Mouse (Mus musculus) neural tube, embryonic 11.5 days (tissue): ENCODE data around the gene 1700020A23Rik. TPM values are rescaled to one million over a fixed set of nuclear protein-coding genes. Genes with fewer than 3 reads are reported as not detected.
A peak's percentile ranks its signal among the peaks of the same experiment; 100 is the strongest.

ENCODE experiments used
- ATAC-seq: fragments of 200-750 bp; cut with Nextera tagmentation; 2 replicates; pipeline ENCODE4 v1.8.0; 2017; ENCODE audit warnings: moderate number of reproducible peaks, mild to moderate bottlenecking, moderate TSS enrichment, moderate library complexity; ENCODE audit not compliant: insufficient read depth, low FRiP score, low TSS enrichment
- DNase-seq: peaks from one replicate; pipeline ENCODE4 v3.0.0-alpha.2; 2015; ENCODE audit warnings: low spot score
- H3K27ac ChIP-seq: fragments of 300-500 bp; sonication (generic); 2 replicates; pipeline ENCODE4 v1.5.1; 2014; ENCODE audit warnings: low read depth, mild to moderate bottlenecking, low read length
- H3K27me3 ChIP-seq: fragments of 300-500 bp; sonication (generic); 2 replicates; pipeline ENCODE4 v1.6.1; 2014; ENCODE audit warnings: mild to moderate bottlenecking, low read length, mixed read lengths; ENCODE audit not compliant: control insufficient read depth, insufficient read depth
- H3K36me3 ChIP-seq: fragments of 300-500 bp; sonication (generic); 2 replicates; pipeline ENCODE4 v1.6.1; 2014; ENCODE audit warnings: mild to moderate bottlenecking, low read length, moderate library complexity, mixed read lengths; ENCODE audit not compliant: control insufficient read depth, insufficient read depth
- H3K4me1 ChIP-seq: fragments of 300-500 bp; sonication (generic); 2 replicates; pipeline ENCODE4 v1.6.1; 2014; ENCODE audit warnings: low read length, mixed read lengths; ENCODE audit not compliant: control insufficient read depth, insufficient read depth
- H3K4me2 ChIP-seq: fragments of 300-500 bp; sonication (generic); 2 replicates; pipeline ENCODE4 v1.6.1; 2014; ENCODE audit warnings: low read depth, mild to moderate bottlenecking, moderate library complexity
- H3K4me3 ChIP-seq: fragments of 300-500 bp; sonication (generic); 2 replicates; pipeline ENCODE4 v1.5.1; 2014; ENCODE audit warnings: low read depth, low read length
- H3K9ac ChIP-seq: fragments of 300-500 bp; sonication (generic); 2 replicates; pipeline ENCODE4 v1.6.1; 2014; ENCODE audit warnings: mild to moderate bottlenecking, low read length
- H3K9me3 ChIP-seq: fragments of 300-500 bp; sonication (generic); 2 replicates; pipeline ENCODE4 v1.6.1; 2016; ENCODE audit warnings: low read length; ENCODE audit not compliant: control insufficient read depth
- WGBS: fragments of 180-500 bp; shearing (Covaris S2); extraction: QIAGEN DNeasy Blood & Tissue Kit; methylation state at CpG from one replicate; pipeline ENCODE4 v1.1.7; 2014; 5-methylcytosine and 5-hydroxymethylcytosine counted together
- polyA plus RNA-seq: library from polyadenylated mRNA; unstranded; fragments of >200 nt; fragmentation: Nextera tagmentation; extraction: Ambion mirVana; gene quantifications from 2 replicates; pipeline ENCODE4 v1.2.1, GENCODE M21; 2014

Gene 1700020A23Rik
- polyA plus RNA-seq, 1 experiment from 2014 or later = not detected

- H3K4me3 ChIP-seq = no peak overlapping the region
- H3K9me3 ChIP-seq = no peaks in the 10 kb centered on the region
- H3K36me3 ChIP-seq = peaks cover 2% of the 10 kb centered on the region; the same call in 1 of the 2 replicates
- H3K27me3 ChIP-seq = no peaks in the 10 kb centered on the region
- ATAC-seq (no peak), DNase-seq (no peak)
- no peak overlapping the region for H3K9ac ChIP-seq
- H3K4me1 ChIP-seq = peaks cover 8% of the 10 kb centered on the region; the same call in 1 of the 2 replicates
- H3K4me2 ChIP-seq = no peak overlapping the region
- 95% methylated on average over 26 of the region's 26 CpGs for WGBS
- H3K27ac ChIP-seq = no peak overlapping the region
Measured at GRCm38 (mm10) chr2:130421781-130422620, 16.9 kb downstream of the 1700020A23Rik start.

DNA sequence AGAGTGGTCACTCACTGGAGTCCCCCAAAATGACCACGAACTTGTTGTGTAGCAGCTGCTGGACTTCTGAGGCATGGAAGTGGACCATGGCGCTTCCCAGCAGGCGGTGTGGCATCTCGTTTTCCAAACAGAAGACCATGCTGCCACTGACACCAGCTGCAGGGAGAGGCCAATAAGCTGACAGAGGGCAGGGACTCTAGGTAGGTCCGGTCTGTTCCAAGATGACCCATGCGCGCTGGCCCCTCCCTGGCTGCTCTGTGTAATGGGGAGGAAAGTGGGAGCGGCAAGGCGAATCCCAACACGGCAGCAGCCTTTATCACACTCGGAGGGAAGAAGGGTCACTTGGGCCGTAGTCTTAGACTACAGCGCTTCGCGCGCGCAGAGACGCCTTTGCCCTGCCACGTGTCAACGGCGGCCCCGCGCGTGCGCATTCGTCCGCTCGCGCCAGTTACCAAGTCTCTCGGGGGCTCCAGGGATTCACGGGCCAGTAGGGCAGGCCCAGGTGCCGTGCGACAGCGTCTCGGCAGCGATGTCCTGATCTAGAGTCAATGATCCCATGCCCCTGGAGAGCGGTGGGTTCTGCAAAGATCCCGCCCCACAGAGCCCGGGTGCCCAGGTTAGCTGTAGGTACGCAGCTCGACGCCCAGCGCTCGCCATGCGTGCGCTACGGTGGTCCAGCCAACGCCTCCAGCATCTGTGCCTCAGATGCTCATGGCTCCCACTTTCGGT lies 18.5 kb downstream of the 1700020A23Rik start:
- Histone ChIP-seq H3K4me2 (peak overlapping the region; percentile 55), H3K27ac (peak overlapping the region; percentile 66; the same call in 1 of the 2 replicates), H3K4me1 (peaks cover 8% of the 10 kb centered on the region; the same call in 1 of the 2 replicates), H3K9ac (peak overlapping the region; percentile 72), H3K9me3 (no peaks in the 10 kb centered on the region), H3K27me3 (no peaks in the 10 kb centered on the region), H3K36me3 (peaks cover 2% of the 10 kb centered on the region; the same call in 1 of the 2 replicates), H3K4me3 (peak overlapping the region; percentile 72)
- DNase-seq = peak; percentile 88
- 18% methylated on average over 49 of the region's 49 CpGs for WGBS
- peak; percentile 68 for ATAC-seq

DNA sequence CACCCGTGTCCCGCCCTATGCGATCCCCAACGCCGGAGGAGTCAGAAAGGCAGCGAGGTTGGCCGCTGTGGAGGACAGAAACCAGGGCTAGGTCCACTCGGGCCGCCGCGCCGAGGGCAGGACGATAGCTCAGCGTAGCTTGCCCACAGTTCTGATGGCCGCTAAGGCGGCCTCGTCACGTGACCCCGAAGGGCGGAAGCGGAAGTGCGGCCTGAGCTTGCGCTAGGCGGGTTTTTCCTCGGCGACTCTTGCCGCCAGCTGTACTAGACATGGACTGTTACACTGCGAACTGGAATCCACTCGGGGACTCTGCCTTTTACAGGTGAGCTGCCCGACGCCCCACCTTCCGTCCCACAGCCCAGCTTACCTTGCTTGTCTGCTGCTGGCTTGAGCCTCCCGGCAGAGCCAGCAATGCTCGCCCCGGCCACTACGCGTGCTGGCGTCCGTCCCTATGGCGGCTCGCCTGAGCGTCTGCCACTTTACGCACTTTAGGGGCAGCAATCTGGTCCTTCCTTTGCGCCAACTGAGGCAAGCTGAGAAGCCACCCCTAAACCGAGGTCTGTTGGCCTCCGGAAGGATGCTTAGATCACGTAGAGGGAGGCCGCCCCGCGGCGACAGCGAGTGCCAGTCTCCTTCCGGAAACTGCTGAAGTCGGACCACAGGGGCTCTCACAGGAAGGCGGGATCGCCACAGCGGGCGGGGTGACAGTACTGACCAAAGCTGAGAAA lies 19.2 kb downstream of the 1700020A23Rik start, which contains the start of the genes Vps16 and Pced1a:
TSS of gene Vps16 (plus strand) at position 214 of the 728 bp plus-strand sequence.
TSS of gene Pced1a (minus strand) at position 576 of the 728 bp plus-strand sequence.
- H3K9ac ChIP-seq = peak within 1 kb of the TSS; percentile 72
- H3K27me3 ChIP-seq = no peaks in the 10 kb centered on the region
- H3K9me3 ChIP-seq = no peaks in the 10 kb centered on the region
- peak within 1 kb of the TSS; percentile 55 for H3K4me2 ChIP-seq
- DNase-seq (peak; percentile 94), ATAC-seq (peak; percentile 94)
- H3K36me3 ChIP-seq = peaks cover 2% of the 10 kb centered on the region; the same call in 1 of the 2 replicates
- WGBS = under 1% methylated on average over 58 of the region's 58 CpGs
- H3K27ac ChIP-seq = peak within 1 kb of the TSS; percentile 66
- peaks cover 8% of the 10 kb centered on the region; the same call in 1 of the 2 replicates for H3K4me1 ChIP-seq
- peak within 1 kb of the TSS; percentile 72 for H3K4me3 ChIP-seq

- no peak for ATAC-seq
- 63% methylated on average over 5 of the region's 5 CpGs for whole genome bisulfite sequencing
Measured at GRCm38 (mm10) chr2:130425112-130425511, 20.1 kb downstream of the 1700020A23Rik start.

DNA sequence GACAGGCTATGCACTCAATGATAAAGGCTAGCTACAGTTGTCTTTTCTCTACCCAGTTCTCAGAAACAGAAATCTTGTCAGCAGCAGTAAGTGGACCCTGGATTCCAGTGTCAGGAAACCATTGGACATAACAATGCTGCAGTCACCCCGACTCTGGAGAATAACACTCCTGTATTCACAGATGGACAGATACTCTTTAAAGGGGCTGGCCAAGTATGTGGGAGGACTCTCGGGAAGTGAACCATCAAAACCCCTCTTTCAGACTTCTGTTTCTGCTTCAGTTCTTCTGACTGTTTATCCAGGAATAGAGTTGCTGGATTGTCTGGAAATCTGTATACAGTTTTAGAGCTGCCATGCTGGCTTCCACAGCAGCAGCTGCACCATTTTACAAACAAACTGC lies 24.8 kb downstream of the 1700020A23Rik start:
- no peak for DNase-seq
- H3K36me3 ChIP-seq = no peaks in the 10 kb centered on the region
- no peak overlapping the region for H3K4me2 ChIP-seq

More at GRCm38 (mm10) chr2:130425112-130425511, 20.1 kb downstream of the 1700020A23Rik start:
- no peak for DNase-seq
- peaks cover 8% of the 10 kb centered on the region; the same call in 1 of the 2 replicates for H3K4me1 ChIP-seq
- H3K36me3 ChIP-seq = peaks cover 2% of the 10 kb centered on the region; the same call in 1 of the 2 replicates
- peak overlapping the region; percentile 72 for H3K4me3 ChIP-seq
- peak overlapping the region; percentile 72 for H3K9ac ChIP-seq
- H3K9me3 ChIP-seq = no peaks in the 10 kb centered on the region
- no peak overlapping the region for H3K27ac ChIP-seq
- no peaks in the 10 kb centered on the region for H3K27me3 ChIP-seq
- peak overlapping the region; percentile 55 for H3K4me2 ChIP-seq

GRCm38 (mm10) chr2:130430484-130430883 lies 25.4 kb downstream of the 1700020A23Rik start:
- Histone ChIP-seq H3K4me3 (no peak overlapping the region), H3K27ac (no peak overlapping the region), H3K36me3 (no peaks in the 10 kb centered on the region), H3K4me1 (no peaks in the 10 kb centered on the region), H3K27me3 (no peaks in the 10 kb centered on the region), H3K9ac (no peak overlapping the region), H3K9me3 (no peaks in the 10 kb centered on the region), H3K4me2 (no peak overlapping the region)
- ATAC-seq = no peak
- no peak for DNase-seq
- WGBS = 86% methylated on average over 3 of the region's 3 CpGs

More for the DNA sequence above, 24.8 kb downstream of the 1700020A23Rik start:
- ATAC-seq = no peak
- WGBS = 77% methylated on average over 2 of the region's 2 CpGs
- Histone ChIP-seq H3K9me3 (no peaks in the 10 kb centered on the region), H3K27me3 (no peaks in the 10 kb centered on the region), H3K27ac (no peak overlapping the region), H3K9ac (no peak overlapping the region), H3K4me1 (0 out of 2 replicates have a peak, but pooled peaks cover 3% of the 10 kb centered on the region), H3K4me3 (no peak overlapping the region)

GRCm38 (mm10) chr2:130432157-130432556 lies 27.1 kb downstream of the 1700020A23Rik start:
- Histone ChIP-seq H3K36me3 (no peaks in the 10 kb centered on the region), H3K27me3 (no peaks in the 10 kb centered on the region), H3K9ac (no peak overlapping the region), H3K4me2 (no peak overlapping the region), H3K4me3 (no peak overlapping the region), H3K27ac (no peak overlapping the region), H3K4me1 (no peaks in the 10 kb centered on the region), H3K9me3 (no peaks in the 10 kb centered on the region)
- ATAC-seq = no peak
- WGBS = 90% methylated on average over 3 of the region's 3 CpGs
- no peak for DNase-seq

- H3K36me3 ChIP-seq = peaks cover under 1% of the 10 kb centered on the region; the same call in 1 of the 2 replicates
- no peaks in the 10 kb centered on the region for H3K4me1 ChIP-seq
- H3K4me2 ChIP-seq = no peak overlapping the region
- H3K27ac ChIP-seq = no peak overlapping the region
- no peak overlapping the region for H3K4me3 ChIP-seq
- no peaks in the 10 kb centered on the region for H3K9me3 ChIP-seq
- 33% methylated on average over 4 of the region's 4 CpGs for WGBS
- H3K9ac ChIP-seq = no peak overlapping the region
- peak; percentile 52 for DNase-seq
- ATAC-seq = no peak
- H3K27me3 ChIP-seq = no peaks in the 10 kb centered on the region
Measured at GRCm38 (mm10) chr2:130433152-130433551, 28.1 kb downstream of the 1700020A23Rik start.
